Mouse (Mus musculus) embryonic facial prominence, embryonic 11.5 days (tissue): ENCODE results near the gene Kcnma1. TPM values are rescaled to one million over a fixed set of nuclear protein-coding genes. Genes with fewer than 3 reads are reported as not detected.

ENCODE experiments used
- ATAC-seq: fragments of 200-750 bp; cut with Nextera tagmentation; replicated peaks from 2 replicates; pipeline ENCODE4 v1.8.0; 2017; ENCODE audit warnings: low read depth; ENCODE audit not compliant: insufficient number of reproducible peaks, low FRiP score, low TSS enrichment
- DNase-seq: peaks from one replicate; pipeline ENCODE4 v3.0.0-alpha.2; 2015; ENCODE audit warnings: low spot score
- H3K27ac ChIP-seq: fragments of 300-500 bp; sonication (generic); replicated peaks from 2 replicates; pipeline ENCODE4 v1.5.1; 2014; ENCODE audit warnings: mild to moderate bottlenecking, low read depth, low read length, control low read depth
- H3K27me3 ChIP-seq: fragments of 300-500 bp; sonication (generic); 2 replicates; pipeline ENCODE4 v1.6.1; 2014; ENCODE audit warnings: mild to moderate bottlenecking, low read length, moderate library complexity, mixed read lengths; ENCODE audit not compliant: control insufficient read depth, insufficient read depth
- H3K36me3 ChIP-seq: fragments of 300-500 bp; sonication (generic); replicated peaks from 2 replicates; pipeline ENCODE4 v1.6.1; 2014; ENCODE audit warnings: low read depth, mild to moderate bottlenecking, low read length, moderate library complexity, mixed read lengths; ENCODE audit not compliant: control insufficient read depth, insufficient read depth
- H3K4me1 ChIP-seq: fragments of 300-500 bp; sonication (generic); 2 replicates; pipeline ENCODE4 v1.6.1; 2014; ENCODE audit warnings: low read length, mixed read lengths; ENCODE audit not compliant: control insufficient read depth, insufficient read depth
- H3K4me2 ChIP-seq: fragments of 300-500 bp; sonication (generic); 2 replicates; pipeline ENCODE4 v1.6.1; 2014; ENCODE audit warnings: low read depth, mild to moderate bottlenecking, control low read depth, low read length, moderate library complexity
- H3K4me3 ChIP-seq: fragments of 300-500 bp; sonication (generic); 2 replicates; pipeline ENCODE4 v1.5.1; 2014; ENCODE audit warnings: low read depth, low read length, control low read depth
- H3K9ac ChIP-seq: fragments of 300-500 bp; sonication (generic); replicated peaks from 2 replicates; pipeline ENCODE4 v1.6.1; 2014; ENCODE audit warnings: mild to moderate bottlenecking, control low read depth, low read length
- H3K9me3 ChIP-seq: fragments of 300-500 bp; sonication (generic); replicated peaks from 2 replicates; pipeline ENCODE4 v1.6.1; 2016; ENCODE audit warnings: mild to moderate bottlenecking, low read length, inconsistent platforms, mixed read lengths; ENCODE audit not compliant: control insufficient read depth
- WGBS: fragments of 180-500 bp; shearing (Covaris S2); extraction: QIAGEN DNeasy Blood & Tissue Kit; methylation state at CpG from one replicate; pipeline ENCODE4 v1.1.7; 2014; 5-methylcytosine and 5-hydroxymethylcytosine counted together
- polyA plus RNA-seq: library from polyadenylated mRNA; unstranded; fragments of >200 nt; fragmentation: Nextera tagmentation; extraction: Ambion mirVana; gene quantifications from 2 replicates; pipeline ENCODE4 v1.2.1, GENCODE M21; 2014

Kcnma1 gene
- polyA plus RNA-seq, 1 experiment from 2014 or later = 0.87 TPM

GRCm38 (mm10) chr14:23529229-23529628 lies 485.1 kb downstream of the Kcnma1 start:
- 52% methylated on average over 1 of the region's 1 CpGs for whole genome bisulfite sequencing

GRCm38 (mm10) chr14:23525910-23526309 lies 488.4 kb downstream of the Kcnma1 start:
- Histone ChIP-seq H3K27me3 (no peaks in the 10 kb centered on the region), H3K36me3 (no peaks in the 10 kb centered on the region), H3K4me1 (no peaks in the 10 kb centered on the region), H3K4me2 (no peak overlapping the region), H3K27ac (no peak overlapping the region), H3K9ac (no peak overlapping the region), H3K9me3 (no peaks in the 10 kb centered on the region), H3K4me3 (no peak overlapping the region)
- DNase-seq (no peak), ATAC-seq (no peak)
- WGBS = 87% methylated on average over 1 of the region's 1 CpGs

More at GRCm38 (mm10) chr14:23529229-23529628, 485.1 kb downstream of the Kcnma1 start:
- ATAC-seq (no peak), DNase-seq (no peak)
- Histone ChIP-seq H3K9me3 (no peaks in the 10 kb centered on the region), H3K27me3 (no peaks in the 10 kb centered on the region), H3K4me1 (no peaks in the 10 kb centered on the region), H3K36me3 (no peaks in the 10 kb centered on the region), H3K27ac (no peak overlapping the region), H3K4me2 (no peak overlapping the region), H3K9ac (no peak overlapping the region), H3K4me3 (no peak overlapping the region)

- Histone ChIP-seq H3K27me3 (no peaks in the 10 kb centered on the region), H3K4me2 (no peak overlapping the region), H3K4me3 (no peak overlapping the region), H3K9me3 (no peaks in the 10 kb centered on the region), H3K4me1 (no peaks in the 10 kb centered on the region), H3K9ac (no peak overlapping the region), H3K27ac (no peak overlapping the region; the same call in 1 of the 2 replicates), H3K36me3 (no peaks in the 10 kb centered on the region)
- WGBS = 33% methylated on average over 6 of the region's 6 CpGs
- DNase-seq (peak; percentile 71), ATAC-seq (no peak; the same call in 1 of the 2 replicates)
Observed at GRCm38 (mm10) chr14:23523825-23524491, 490.3 kb downstream of the Kcnma1 start.

DNA sequence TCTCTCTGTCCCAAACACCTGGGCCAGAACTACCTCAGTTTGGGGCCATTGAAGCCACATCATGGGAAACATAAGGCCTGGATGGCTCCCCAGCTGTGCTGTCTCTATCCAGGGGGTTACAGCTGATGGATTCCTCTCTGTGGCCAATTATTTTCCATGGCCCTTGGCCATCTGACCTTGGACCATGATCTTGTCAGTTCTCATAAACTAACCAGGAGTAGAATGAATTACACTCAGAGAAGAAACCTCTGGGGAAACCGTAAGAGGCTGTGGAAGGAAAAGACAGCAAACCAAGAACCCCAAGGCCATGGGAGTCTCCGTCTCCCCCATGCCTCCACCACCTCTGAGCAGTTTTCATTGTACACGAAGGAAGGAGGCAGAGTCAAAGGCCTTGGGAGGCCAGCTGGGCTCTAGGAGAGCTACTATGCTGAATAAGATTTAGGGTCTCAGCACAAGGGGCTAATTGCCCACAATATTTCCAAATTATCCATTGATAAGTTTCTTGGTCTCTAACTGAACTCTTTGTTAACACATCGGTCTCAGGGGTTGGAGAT lies 491.6 kb downstream of the Kcnma1 start:
- no peaks in the 10 kb centered on the region for H3K4me1 ChIP-seq
- no peak overlapping the region for H3K4me2 ChIP-seq
- no peak overlapping the region for H3K9ac ChIP-seq
- 44% methylated on average over 4 of the region's 4 CpGs for WGBS
- DNase-seq (peak; percentile 8), ATAC-seq (no peak)
- no peak overlapping the region for H3K4me3 ChIP-seq
- H3K27me3 ChIP-seq = no peaks in the 10 kb centered on the region
- H3K36me3 ChIP-seq = no peaks in the 10 kb centered on the region
- 0 out of 2 replicates have a peak overlapping the region, but pooled peaks have one; percentile 25 for H3K27ac ChIP-seq
- H3K9me3 ChIP-seq = no peaks in the 10 kb centered on the region

DNA sequence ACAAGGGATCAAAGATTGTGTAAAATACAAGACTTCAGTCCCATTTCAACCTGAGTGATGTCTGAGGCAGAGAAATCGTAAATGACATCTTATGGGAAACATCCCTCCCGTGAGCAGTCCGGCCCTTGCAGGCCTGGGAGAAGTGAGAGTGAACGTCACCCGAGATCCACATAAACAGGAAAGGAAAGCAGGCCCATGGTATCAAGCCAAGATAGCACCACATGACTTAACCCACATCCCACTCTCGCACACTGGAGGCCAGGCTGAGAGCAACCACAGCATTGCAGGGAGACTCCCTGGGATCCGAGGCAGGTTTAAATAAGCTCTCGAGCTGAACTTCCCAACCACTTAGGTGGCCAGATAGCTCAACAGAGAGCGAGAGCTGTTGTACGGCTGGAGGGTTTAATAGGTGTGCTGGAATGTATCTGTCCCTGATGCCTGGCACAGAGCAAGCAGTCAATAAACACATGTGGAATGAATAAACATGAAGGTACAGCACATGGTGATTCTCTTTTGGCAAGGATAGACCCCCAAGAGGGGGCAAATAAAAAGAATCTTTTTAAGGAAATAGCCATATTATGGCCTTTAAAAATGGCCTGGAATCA lies 493.1 kb downstream of the Kcnma1 start:
- WGBS = 39% methylated on average over 10 of the region's 10 CpGs
- no peaks in the 10 kb centered on the region for H3K27me3 ChIP-seq
- H3K4me2 ChIP-seq = no peak overlapping the region
- no peaks in the 10 kb centered on the region for H3K9me3 ChIP-seq
- no peak overlapping the region for H3K4me3 ChIP-seq
- H3K27ac ChIP-seq = peak overlapping the region; percentile 38; the same call in 1 of the 2 replicates
- no peak overlapping the region for H3K9ac ChIP-seq
- no peaks in the 10 kb centered on the region for H3K4me1 ChIP-seq
- peak; percentile 65; the same call in 1 of the 2 replicates for ATAC-seq
- no peaks in the 10 kb centered on the region for H3K36me3 ChIP-seq
- no peak for DNase-seq

DNA sequence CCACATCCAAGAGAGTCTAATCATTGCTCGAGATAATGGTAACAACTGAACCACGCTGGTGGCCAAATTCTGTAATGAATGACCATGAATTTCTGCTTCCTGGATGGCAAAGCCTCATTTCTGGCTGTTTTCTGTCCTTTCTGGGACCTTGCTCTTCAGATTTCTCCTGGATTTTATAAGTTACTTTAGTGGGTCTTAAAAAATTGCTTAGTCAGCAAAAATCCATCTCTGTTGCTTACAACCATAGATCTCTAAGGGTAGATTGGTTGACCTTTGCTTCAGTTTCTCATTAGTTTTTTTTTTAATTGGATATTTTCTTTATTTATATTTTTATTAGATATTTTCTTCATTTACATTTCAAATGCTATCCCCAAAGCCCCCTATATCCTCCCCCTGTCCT lies 496.9 kb downstream of the Kcnma1 start:
- Histone ChIP-seq H3K4me2 (no peak overlapping the region), H3K9me3 (no peaks in the 10 kb centered on the region), H3K36me3 (no peaks in the 10 kb centered on the region), H3K4me3 (no peak overlapping the region), H3K27me3 (no peaks in the 10 kb centered on the region), H3K4me1 (no peaks in the 10 kb centered on the region), H3K27ac (no peak overlapping the region), H3K9ac (no peak overlapping the region)
- ATAC-seq = no peak
- no peak for DNase-seq
- 89% methylated on average over 2 of the region's 2 CpGs for WGBS

DNA sequence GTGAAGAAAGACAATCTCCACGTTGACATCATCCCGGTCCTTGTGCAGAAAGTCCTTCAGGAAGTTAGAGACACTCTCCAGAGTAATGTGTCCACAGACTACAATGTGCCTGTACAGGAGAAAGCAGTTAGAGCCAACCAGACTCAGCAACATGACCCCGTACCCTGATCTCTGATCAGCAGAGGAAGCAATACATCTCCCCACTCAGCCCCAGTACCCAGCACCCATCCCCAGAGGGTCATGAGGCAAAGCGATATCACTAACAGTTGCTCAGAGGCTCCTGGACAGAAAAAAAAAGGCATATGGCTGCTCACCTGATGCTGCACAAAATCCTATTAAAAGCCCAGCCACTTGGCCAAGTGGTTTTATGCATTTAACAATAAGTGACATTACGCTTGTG lies 504.5 kb downstream of the Kcnma1 start:
- ATAC-seq (no peak), DNase-seq (no peak)
- Histone ChIP-seq H3K36me3 (no peaks in the 10 kb centered on the region), H3K9me3 (no peaks in the 10 kb centered on the region), H3K9ac (no peak overlapping the region), H3K4me1 (no peaks in the 10 kb centered on the region), H3K27me3 (no peaks in the 10 kb centered on the region), H3K4me2 (no peak overlapping the region), H3K27ac (no peak overlapping the region), H3K4me3 (no peak overlapping the region)
- WGBS = 82% methylated on average over 5 of the region's 5 CpGs

DNA sequence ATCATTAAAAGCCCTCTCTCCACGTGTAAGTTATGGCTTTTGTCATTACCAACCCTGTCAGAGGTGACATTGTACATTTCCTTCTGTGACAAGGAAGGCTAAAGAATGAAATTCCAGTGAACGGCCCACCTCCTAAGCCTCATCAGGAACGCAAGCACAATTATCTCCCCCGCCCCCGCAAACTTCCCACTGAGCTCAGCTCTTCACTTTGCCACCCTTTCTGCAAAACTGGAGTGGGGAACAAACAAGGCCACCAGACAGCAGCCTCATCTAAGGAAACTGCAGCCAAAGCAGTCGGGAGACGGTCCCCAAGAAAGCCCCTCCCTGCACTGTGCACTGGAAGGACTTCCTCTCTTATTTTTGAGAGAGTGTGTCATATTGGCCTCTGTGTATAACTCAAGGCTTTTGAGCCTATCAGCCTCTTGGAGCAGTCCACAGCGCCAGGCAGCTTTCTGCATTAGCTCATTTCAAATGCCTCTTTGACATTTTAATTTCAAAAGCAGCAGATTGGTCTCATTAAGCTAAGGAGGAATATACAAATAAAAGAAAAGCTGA lies 512.0 kb downstream of the Kcnma1 start:
- Histone ChIP-seq H3K27ac (no peak overlapping the region), H3K4me1 (no peaks in the 10 kb centered on the region), H3K4me3 (no peak overlapping the region), H3K4me2 (no peak overlapping the region), H3K9me3 (no peaks in the 10 kb centered on the region), H3K27me3 (no peaks in the 10 kb centered on the region), H3K9ac (no peak overlapping the region), H3K36me3 (no peaks in the 10 kb centered on the region)
- no peak for ATAC-seq
- DNase-seq = peak; percentile 30
- WGBS = 29% methylated on average over 8 of the region's 8 CpGs
